Mouse (Mus musculus): ENCODE results near the gene Dll4.

DNA sequence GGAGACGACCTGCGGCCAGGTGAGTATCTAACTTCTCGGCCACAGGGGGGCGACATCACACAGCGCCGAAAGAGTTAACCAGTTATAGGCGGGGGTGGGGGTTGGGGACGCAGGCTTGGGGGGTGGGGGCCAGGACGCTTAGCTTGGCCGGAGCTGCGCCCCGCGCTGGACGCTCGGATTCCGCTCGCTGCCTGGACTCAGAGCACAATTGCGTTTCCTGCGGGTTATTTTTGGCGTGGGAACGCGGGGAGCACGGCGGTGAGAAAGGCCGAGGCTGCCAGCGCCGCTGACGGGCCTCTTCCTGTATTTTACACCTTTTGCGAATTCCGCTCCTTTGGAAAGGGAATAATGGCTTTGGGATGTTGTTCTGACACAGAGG, 1.5 kb downstream of the Dll4 start:
- TF ChIP-seq ZKSCAN1 (IDR thresholded peaks at IDR 0.05; ENCODE audit: borderline replicate concordance, low read depth, low read length), result no peak
- peak; percentile 40 for TF ChIP-seq RAD21 (IDR thresholded peaks at IDR 0.05; ENCODE audit: low read depth, low read length)
- no peak for TF ChIP-seq MAX (IDR thresholded peaks at IDR 0.05; ENCODE audit: low read length)
- TF ChIP-seq USF1 (IDR thresholded peaks at IDR 0.05; ENCODE audit: low read depth, low read length), result no peak
- TF ChIP-seq CTCF (conservative IDR thresholded peaks at IDR 0.05 in 1 of 2, IDR thresholded peaks at IDR 0.05 in 1 of 2; ENCODE audit: low read depth in 2 of 2, low read length in 2 of 2), result peak in 1 of 2 experiments; percentile 68; a peak in 2 of 4 replicates
- TF ChIP-seq POLR2A (IDR thresholded peaks at IDR 0.05; ENCODE audit: low read depth, low read length), result 0 out of 2 replicates have a peak, but pooled peaks have one; percentile 19
- TF ChIP-seq MXI1 (IDR thresholded peaks at IDR 0.05; ENCODE audit: low read depth, low read length), result 0 out of 2 replicates have a peak, but pooled peaks have one; percentile 27
- no peak for TF ChIP-seq EP300 (IDR thresholded peaks at IDR 0.05; ENCODE audit: low read length)
- no peak for TF ChIP-seq MAFK (IDR thresholded peaks at IDR 0.05; ENCODE audit: insufficient replicate concordance, low read length)
